Mouse (Mus musculus) G1E-ER4 (cell line): ENCODE results near the gene Ccdc184. TPM values are rescaled to one million over a fixed set of nuclear protein-coding genes. Genes with fewer than 3 reads are reported as not detected.

Source experiments
- GATA1 ChIP-seq: IDR thresholded peaks from one replicate; pipeline ENCODE4 v1.8.0; 2012; ENCODE audit warnings: low read length, inconsistent platforms
- polyA plus RNA-seq: library from polyadenylated mRNA; stranded (reverse); fragments of >175 nt; gene quantifications from 2 replicates; pipeline ENCODE4 v1.2.3, GENCODE M21; 2012

The Ccdc184 gene
- polyA plus RNA-seq, 1 experiment = not detected

DNA sequence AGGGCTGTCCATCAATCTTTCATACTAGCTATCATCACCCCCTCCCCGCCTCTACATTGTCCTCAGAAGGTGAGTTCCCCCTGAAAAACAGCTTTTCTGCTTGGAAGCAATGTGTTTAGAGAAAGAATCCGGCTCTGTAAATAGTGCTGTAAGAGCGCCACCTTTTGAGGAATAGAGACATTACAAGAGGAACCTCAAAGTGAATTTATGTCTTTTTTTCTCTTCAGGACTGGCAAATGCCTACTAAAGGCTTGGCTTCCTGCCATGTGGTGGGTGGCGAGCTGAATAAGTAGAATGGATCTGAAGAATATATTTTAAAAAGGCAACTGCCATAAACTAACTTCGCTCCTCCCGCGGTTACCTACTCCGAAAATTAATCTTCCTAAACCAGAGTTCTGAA lies 6.9 kb downstream of the Ccdc184 start:
- TF ChIP-seq GATA1 = no peak

DNA sequence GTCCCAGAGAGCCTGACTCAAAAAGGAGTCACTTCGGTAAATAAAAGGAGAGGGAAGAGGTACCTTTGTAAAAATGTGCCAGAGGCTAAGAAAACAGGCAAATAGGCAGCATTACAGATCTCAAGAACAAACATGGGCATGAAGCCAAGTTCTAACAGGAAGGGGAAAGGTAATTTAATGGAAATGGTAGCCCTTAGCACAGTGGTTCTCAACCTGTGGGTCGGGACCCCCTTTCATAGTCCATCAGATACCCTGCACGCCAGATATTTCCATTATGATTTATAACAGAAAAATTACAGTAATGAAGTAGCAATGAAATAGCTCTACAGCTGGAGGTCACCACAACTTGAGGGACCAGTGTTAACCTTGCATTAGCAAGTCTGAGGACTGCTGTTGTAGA lies 10.4 kb downstream of the Ccdc184 start:
- no peak for TF ChIP-seq GATA1

DNA sequence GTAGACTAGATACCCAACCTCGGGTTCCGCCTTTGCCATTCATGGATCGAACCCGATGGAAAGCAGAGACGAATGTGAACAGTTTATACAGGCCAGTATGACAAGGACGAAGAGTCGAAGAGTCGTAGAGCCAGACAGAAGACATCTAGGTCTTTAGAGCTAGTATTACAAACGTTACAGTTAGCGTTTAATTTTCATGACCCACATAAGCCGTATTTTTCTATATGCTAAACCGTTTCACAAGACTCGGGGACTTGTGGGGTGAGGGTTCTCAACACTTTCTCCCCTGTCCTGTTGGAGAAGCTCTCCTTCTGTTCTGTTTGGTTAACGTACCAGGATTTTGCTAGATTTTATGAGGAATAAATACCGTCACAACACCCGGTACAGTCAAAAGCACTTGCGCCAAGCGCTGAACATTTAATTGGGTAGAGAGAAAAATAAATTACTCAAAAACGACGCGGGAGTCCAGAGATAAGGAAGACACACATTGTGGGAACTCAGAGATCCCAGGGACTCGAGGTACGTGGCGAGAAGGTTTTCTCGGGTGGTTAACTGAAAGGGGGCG lies 13.7 kb downstream of the Ccdc184 start:
- TF ChIP-seq GATA1 = no peak

DNA sequence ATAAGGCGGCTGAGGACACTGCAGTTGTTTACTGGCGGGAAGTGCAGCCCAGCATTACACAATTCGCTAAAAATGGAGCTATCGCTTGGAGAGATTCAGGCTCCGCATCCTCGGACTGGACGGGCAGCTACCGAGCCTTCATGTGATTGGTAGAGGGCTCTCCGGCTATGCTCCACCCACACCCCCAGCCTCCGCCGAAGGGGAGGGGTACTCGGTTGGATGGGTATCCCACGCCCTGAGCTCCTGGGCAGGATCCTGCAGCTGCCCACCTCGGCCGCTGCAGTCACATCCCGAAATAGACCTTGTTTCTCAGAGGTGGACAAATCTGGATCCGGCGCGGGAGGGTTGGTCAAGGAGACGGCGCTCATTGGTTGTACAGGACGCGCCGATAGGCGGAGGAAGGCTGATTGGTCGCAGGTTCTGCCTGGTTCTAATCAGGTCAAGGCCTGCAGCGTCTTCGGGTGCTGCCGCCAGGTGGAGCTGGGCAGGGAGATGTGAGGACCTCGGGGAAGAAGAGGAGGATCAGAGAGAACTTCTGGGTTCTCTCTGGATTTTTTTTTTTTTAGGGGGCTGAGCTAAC lies 14.3 kb downstream of the Ccdc184 start:
- TF ChIP-seq GATA1 = no peak

DNA sequence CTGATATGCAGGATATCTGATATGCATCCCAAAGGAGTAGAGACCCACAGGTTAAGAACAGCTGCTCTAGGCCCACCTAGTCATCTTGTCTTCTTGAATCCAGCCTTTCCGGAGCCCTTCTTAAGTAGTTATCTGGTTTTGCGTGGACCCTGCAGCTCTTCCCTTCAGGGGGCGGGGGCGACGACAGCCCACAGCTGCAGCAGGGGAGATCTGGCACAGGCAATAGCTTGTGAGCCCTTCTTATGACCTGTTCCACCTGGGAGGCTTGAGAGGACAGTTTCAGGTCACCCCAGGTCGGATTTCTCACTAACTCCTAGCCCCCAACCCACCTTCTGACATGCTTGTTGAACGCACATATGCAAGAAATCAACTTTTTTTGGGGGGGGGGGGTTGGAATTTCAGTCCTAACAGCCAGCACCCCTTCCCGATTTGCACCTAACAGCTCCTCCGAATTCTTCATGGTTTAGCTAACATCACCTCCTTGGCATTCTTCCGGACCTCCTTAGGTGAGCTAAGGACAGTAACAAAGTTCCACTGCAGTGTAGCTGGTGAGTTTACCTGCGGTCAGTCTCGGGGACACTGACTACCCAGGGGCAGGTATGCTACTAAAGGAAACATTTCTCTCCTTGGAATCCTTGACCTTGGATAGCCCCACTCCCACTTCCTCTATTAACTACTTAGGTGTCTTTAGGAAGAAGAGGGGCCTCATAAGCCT lies 15.1 kb downstream of the Ccdc184 start:
- TF ChIP-seq GATA1 = no peak

DNA sequence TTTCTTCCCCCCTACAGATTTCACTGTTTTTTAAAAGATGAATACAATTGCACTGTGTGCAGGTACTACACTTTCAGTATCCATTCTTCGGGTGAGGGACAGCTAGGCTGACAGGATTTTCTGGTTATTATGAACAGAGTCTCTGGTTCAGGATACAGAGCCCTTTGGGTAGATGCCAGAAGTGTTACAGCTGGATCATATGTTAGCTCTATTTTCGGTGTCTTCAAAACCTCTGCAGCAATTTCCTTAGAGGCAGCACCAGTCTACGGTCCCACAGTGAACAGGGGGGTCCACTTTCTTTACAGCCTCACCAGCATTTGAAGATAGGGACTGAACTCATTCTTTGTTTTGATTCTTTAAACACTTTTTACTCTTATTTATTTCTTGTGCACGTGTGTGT lies 17.5 kb downstream of the Ccdc184 start:
- no peak for TF ChIP-seq GATA1

DNA sequence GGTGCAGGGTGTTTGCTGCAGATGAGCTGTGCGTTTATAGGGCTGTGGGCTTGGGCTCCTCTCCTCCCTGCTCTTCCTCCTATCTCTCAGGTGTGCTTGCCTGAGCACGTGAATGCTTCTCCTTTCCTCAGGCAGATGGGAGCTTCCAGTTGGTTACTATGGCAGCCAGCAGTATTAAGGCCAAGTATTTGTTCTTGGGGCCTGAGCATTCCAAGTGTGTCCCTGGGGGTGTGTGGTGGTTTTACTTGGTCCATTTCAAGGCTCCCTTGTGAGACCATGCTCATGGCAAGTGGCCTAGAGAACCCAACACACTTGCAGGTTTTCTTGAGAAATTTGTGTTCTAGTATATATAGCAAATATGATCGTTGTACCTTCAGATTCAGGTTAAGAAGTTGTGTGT lies 28.5 kb downstream of the Ccdc184 start, which contains the start of gene Olfr288:
TSS of gene Olfr288 (minus strand) at position 101 of the 400 bp plus-strand sequence.
- TF ChIP-seq GATA1 = no peak

DNA sequence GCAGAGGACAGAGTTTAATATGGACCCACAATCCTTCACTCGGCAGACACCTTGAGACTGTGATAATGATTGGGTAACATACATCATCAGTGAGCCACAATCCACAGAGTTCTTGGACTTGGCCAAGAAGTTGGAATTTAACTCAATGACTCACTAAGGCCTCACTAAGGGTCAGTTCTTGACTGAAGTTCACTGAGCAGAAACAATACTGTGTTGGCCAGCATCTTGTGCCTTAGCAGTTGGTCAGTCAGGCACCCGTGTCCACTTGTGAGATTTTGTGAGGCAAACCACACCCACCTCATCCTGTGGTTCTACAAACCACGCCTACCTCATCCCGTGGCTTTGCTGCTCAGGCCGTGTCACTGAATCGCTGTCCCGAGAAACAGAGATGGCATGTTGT lies 42.7 kb downstream of the Ccdc184 start:
- TF ChIP-seq GATA1 = no peak

DNA sequence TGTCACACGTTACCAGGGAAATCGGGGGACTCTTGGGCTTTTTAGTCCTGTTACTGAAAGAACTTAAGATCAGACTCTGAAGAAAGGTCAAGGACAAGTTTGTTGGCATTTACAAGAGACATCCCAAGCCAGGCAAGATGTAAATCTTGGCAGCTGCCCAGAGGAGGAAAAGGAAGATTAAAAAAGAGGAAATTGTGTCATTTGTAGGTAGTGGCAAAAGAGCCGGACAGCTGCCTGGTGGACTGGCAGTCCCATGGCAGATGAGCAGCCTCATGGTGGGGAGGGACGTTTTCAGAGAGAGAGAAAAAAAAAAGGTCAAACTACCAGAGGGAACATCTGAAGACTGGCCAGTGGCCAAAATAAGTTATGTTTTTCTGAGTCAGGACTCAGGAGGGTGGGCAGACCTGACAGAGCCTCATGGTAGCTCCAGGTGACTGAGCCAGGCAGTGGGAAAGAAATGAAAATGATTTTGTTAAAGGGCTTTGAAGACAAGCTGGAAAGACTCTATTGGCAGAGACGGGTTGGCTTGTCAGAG lies 46.4 kb downstream of the Ccdc184 start:
- no peak for TF ChIP-seq GATA1

DNA sequence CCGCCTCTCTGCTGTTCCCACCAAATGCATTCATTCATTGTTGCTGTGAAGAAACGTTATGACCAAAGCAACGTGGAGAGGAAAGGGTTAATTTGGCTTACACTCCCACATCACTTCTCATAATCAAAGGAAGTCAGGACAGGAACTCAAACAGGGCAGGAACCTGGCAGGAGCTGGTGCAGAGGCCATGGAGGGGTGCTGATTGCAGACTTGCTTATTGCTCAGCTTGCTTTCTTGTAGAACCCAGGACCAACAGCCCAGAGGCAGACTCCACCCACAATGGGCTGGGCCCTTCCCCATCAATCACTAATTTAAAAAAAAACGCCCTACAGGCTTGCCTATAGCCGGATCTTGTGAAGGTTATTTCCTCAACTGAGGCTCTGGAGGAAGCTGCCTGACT lies 47.2 kb downstream of the Ccdc184 start:
- no peak for TF ChIP-seq GATA1

Other genes starting within 250 kb of the Ccdc184 start
- 15.5 and 21.5 TPM in 2 replicates for gene Tmem106c, start 203.0 kb upstream of the Ccdc184 start, polyA plus RNA-seq
- gene Col2a1, start 162.5 kb upstream of the Ccdc184 start, polyA plus RNA-seq = 0.03 and 0.05 TPM in 2 replicates
- 23.9 and 28.6 TPM in 2 replicates for gene Pfkm, start 74.6 kb upstream of the Ccdc184 start, polyA plus RNA-seq
- 17.4 and 18.2 TPM in 2 replicates for gene Senp1, start 73.4 kb upstream of the Ccdc184 start, polyA plus RNA-seq
- 5.4 and 7.5 TPM in 2 replicates for gene Asb8, start 1.5 kb upstream of the Ccdc184 start, polyA plus RNA-seq
- gene Olfr288, start 28.4 kb downstream of the Ccdc184 start, polyA plus RNA-seq = not detected in 2 replicates
- gene Gm44579, start 53.8 kb downstream of the Ccdc184 start, polyA plus RNA-seq = not detected in 2 replicates
- not detected in 2 replicates for gene Olfr287, start 53.9 kb downstream of the Ccdc184 start, polyA plus RNA-seq
- not detected in 2 replicates for gene Olfr286, start 67.3 kb downstream of the Ccdc184 start, polyA plus RNA-seq
- not detected in 2 replicates for gene H1fnt, start 90.1 kb downstream of the Ccdc184 start, polyA plus RNA-seq
- gene Zfp641, start 129.0 kb downstream of the Ccdc184 start, polyA plus RNA-seq = not detected in 2 replicates
- not detected in 2 replicates for gene Olfr285, start 150.2 kb downstream of the Ccdc184 start, polyA plus RNA-seq
- gene Olfr284, start 173.8 kb downstream of the Ccdc184 start, polyA plus RNA-seq = not detected in 2 replicates
- not detected in 2 replicates for gene Olfr283, start 213.8 kb downstream of the Ccdc184 start, polyA plus RNA-seq